Mouse (Mus musculus): Measurements from ENCODE around the gene Dpep1.
"Not testable (repeated sequence)": the region's sequence is repeated elsewhere in the genome, so short reads cannot be mapped to it uniquely, and the experiment has no call there.

Gene Dpep1

GRCm38 (mm10) chr8:123185566-123186409 lies at the start of gene Dpep1:
Gene Dpep1, plus strand, starts transcription at chr8:123186242.
- no peak for DNase-seq (ENCODE audit: low spot score)

GRCm38 (mm10) chr8:123136287-123136686 lies 49.8 kb upstream of the Dpep1 start:
- no peak for DNase-seq (ENCODE audit: low spot score)

DNA sequence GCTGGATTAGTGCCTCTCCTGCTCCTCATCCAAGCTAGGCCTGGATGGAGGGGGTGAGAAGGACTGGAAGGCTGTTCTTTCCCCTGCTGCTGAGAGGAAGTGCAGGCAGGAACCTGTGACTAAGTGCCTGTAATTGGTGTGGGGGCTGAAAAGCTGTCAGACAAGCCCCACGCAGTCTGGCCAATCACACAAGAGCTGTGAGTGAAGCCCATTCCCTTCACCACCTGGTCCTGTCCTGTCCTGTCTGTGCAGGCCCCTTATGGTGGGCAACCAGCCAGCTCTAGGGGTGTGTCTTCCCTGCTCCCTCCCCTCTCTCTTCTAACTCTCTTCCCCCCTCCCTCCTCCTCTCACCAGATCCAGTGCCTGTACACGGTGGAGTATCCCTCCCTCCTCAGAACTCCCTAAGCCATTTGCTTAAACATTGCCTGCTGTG lies 48.4 kb upstream of the Dpep1 start:
- peak; percentile 67 for DNase-seq (ENCODE audit: low spot score)

DNA sequence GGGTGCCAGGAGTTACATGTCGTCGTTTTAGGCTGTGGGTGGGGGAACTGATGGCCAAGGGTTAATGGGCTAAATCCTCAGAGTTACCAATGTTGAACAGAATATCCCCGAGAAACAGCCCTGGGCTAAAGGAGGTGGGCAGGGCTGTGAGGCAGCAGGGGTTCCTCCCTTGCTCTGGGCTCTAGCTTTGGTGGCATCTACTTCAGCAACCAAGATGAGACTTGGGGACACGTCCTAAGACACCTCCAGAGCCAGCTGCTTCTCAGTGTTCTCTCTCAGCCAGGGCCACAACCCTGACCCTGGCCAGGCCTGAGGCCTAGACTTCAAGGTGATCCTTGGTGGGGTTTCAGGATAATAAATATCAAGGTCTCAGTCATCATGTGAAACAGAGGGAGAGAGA lies 47.3 kb upstream of the Dpep1 start:
- no peak for DNase-seq (ENCODE audit: low spot score)

DNA sequence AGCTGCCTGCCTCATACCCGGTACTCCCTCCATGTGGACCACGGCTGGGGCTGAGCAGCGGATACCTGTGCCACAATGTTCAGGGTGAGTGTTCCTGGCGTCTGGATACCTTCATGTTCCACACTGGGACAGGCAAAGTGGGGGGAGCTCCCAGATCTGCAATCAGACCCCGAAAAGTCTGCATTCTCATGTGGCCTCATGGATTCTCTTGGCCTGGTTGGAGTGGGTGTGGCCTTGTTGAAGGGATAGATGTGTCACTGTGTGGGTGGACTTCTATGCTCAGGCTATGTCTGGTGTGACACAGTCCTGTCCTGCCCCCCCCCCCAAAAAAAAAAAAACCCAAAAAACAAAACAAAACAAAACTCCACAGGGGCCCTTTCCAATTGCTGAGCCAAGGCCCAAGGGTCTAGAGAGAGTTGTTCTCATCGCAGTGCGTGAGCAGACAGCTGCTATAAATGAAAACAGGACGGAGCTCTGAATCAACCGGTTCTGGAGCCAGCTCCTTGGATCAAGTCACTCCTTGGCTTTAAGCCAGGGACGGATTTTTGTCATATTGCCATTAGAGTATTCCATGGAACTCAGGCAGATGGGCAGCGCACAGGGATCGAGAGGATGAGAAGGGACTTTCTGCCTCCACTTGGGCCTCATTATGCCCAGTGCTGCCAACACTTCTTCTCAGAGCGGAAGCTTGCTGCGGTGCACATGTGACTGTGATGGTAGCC lies 44.1 kb upstream of the Dpep1 start:
- peak; percentile 81 for DNase-seq (ENCODE audit: low spot score)

GRCm38 (mm10) chr8:123145279-123145678 lies 40.8 kb upstream of the Dpep1 start:
- DNase-seq (ENCODE audit: low spot score) = no peak

DNA sequence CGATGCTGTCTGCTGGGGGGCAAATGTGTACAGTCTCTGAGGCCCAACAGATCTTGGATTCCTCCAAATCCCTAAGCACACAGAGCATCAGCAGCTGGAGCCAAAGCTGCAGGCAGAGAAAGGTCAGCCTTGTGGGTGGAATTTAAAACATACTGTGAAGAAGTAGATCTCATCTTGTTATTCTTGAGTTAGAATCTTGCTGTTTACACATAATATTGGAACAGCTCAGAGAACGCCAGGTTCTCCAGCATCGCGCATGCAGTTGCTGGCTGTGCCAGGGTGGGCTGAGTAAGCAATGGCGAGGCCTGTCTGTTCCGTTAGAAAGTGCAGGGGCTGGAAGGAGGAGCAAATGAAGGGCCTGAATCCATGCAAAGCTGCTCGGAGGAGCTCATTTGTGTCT lies 39.7 kb upstream of the Dpep1 start:
- DNase-seq (ENCODE audit: low spot score) = peak; percentile 50

GRCm38 (mm10) chr8:123150737-123151171 lies 35.3 kb upstream of the Dpep1 start:
- DNase-seq (ENCODE audit: low spot score) = peak; percentile 29

DNA sequence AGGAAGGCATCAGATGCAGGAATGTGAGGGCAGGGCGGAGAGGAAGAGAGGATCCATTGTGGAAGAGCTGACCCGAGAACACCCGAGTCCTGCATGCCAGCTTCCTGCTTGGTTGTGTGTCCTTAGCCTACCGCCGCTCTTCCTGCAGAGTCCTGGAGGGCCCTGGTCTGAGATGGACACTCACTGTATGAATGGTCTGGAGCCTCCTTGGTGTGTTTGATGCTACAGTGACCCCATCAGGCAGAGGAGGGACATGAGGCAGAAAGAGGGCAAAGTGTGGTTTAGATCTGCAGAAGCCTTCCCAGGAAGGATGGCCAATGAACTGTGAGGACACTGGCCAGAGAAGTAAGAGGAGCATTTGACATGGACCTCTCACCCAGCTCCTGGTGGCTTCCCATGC lies 30.9 kb upstream of the Dpep1 start:
- DNase-seq (ENCODE audit: low spot score) = no peak

DNA sequence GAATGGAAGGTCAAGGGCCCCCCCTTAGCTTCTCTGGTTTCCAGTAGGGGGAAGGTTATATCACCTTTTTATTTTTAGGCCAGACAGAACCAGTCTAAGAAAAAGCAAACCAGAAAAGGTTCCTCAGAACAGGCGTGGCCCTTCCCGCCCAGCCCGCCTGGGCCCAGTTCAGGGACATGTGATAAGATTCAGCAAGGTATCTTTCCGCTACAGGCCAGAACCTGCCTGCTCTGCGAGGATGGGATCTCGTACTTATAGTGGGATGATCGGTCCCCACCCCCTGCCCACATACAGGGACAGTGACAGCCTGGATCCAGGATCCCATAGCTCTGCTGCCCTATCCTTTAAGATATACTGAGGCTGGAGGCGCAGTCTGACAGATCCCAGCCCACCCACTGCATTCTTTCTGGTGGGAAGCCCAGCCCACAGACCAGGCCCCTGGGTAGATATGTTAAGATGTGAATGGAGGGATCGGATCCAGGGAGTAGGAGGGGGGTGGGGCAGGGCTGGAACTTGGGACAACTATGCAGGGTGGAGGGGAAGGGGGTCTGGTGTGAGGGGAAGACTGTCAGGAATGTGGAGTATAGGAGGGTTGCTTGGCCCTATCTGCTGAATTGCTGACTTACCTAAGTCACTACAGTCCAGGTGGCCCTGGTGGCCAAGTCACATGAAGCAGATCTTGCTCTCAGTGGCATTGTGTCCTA lies 29.8 kb upstream of the Dpep1 start:
- DNase-seq (ENCODE audit: low spot score) = no peak

DNA sequence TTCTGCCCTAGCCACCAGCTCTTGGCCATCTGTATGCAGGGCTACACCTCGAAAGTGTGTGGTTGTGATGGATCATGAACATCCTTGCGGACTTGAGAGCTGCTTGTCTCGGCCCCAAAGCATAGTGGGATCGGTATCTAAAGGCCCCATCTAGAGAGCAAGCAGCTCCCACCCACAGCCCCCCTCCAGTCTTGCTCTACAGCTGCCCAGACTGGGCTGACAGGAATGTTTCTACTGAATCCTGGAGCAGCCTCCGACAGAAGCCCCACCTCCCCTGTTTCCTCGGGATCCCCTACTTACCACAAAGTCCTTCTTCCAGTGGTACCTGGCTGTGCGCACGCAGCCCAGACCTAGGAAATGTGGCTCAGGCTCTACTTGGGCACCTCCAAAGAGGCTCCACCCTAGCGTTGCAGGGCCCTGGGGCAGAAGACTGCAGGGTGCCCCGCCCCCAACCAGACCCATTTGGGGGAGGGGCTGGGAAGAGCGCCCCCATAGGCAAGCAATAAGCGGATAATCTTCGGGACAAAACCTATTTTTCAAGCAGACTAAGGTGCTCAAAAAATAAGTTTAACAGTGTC lies 28.1 kb upstream of the Dpep1 start, which contains the start of gene Sult5a1:
Gene Sult5a1, minus strand, starts transcription at position 428 of the 578 bp plus-strand sequence.
- DNase-seq (ENCODE audit: low spot score) = no peak

GRCm38 (mm10) chr8:123181391-123181790 lies 4.7 kb upstream of the Dpep1 start:
- DNase-seq (ENCODE audit: low spot score) = no peak

DNA sequence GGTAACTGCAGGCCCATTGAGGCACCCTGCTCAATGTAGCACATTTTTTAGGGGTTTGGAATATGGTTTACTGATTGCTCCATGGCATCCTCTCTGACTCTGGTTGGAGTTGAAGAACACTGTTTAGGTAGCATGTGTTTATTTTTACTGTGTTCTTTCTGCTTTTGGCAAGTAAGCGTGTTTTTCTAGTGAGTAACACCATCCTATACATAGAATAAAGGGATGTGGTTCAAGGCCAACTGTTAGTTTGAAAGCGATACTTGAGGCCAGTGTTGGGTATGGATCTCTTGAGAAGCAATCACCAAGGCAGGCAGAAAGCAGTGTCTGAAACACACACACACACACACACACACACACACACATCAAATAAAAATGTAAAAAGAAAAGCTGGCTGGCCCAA lies 2.0 kb downstream of the Dpep1 start:
- DNase-seq (ENCODE audit: low spot score) = no peak

- no peak for DNase-seq (ENCODE audit: low spot score)
These were observed 2.8 kb downstream of the Dpep1 start for GRCm38 (mm10) chr8:123188841-123189240.

DNA sequence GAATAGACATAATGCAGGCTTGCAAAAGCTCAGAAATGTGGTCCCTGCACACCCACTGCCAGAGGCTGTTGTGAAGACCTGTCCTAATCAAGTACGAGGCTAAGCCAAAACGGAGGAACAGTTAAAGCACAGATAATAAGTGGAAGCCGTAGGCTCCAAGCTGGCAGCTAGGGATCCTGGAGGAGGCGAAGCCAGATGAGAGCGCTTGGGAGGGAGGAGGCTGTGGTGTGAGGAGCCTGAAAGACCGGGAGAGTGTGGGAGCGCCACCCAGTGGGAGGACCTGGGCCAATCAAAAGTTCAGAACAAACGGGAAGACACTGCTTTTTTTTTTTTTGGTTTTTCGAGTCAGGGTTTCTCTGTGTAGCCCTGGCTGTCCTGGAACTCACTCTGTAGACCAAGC lies 4.6 kb downstream of the Dpep1 start:
- peak; percentile 85 for DNase-seq (ENCODE audit: low spot score)

DNA sequence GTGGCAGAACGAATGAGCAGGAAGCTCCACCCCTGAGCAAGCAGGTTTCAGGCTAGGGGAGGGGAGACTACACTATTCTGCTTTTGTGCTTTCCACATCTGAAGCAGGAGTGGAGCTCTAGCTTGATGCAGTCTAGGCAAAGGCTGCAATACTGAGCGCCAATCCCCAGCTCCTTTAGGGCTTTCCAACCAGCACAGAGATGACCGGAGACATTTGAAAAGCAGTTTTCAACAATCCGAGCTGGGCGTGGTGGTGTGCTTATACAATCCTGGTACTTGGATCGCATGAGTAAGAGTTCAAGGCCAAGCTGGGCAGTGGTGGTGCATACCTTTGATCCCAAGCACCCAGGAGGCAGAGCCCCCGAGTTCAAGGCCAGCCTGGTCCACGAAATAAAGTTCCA lies 5.9 kb downstream of the Dpep1 start:
- no peak for DNase-seq (ENCODE audit: low spot score)

DNA sequence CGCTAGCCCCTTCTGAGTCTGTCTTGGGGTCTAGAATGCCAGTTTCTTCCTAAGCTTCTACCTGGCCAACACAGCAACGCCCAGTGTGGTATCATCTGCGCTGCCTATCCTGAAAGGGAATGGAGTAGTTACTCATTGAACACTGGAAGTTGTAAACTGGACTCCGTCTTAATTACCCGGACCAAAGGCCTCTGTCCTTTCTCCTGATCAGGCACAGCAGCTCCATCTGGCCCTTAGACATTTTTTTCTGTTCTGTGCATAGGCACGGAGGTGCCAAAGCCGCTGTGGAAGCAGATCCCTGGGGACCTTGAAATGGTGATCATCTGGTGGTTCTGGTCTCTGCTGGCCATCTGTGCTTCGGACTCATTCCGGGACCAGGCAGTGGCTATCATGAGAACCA lies 7.7 kb downstream of the Dpep1 start:
- no peak for DNase-seq (ENCODE audit: low spot score)

GRCm38 (mm10) chr8:123197016-123197415 lies 11.0 kb downstream of the Dpep1 start:
- DNase-seq (ENCODE audit: low spot score) = not testable (repeated sequence)

GRCm38 (mm10) chr8:123199864-123200263 lies 13.8 kb downstream of the Dpep1 start:
- DNase-seq (ENCODE audit: low spot score) = no peak

- DNase-seq (ENCODE audit: low spot score) = peak; percentile 80
These were observed 16.2 kb downstream of the Dpep1 start for GRCm38 (mm10) chr8:123202288-123202687.

GRCm38 (mm10) chr8:123203571-123203970 lies 17.5 kb downstream of the Dpep1 start:
- no peak for DNase-seq (ENCODE audit: low spot score)

- DNase-seq (ENCODE audit: low spot score) = no peak
These were observed 25.8 kb downstream of the Dpep1 start for GRCm38 (mm10) chr8:123211876-123212275.

Measured in layer of hippocampus, adult 11-12 months (tissue).